Mouse (Mus musculus): Measurements from ENCODE around the gene Lilrb4a. TPM values are rescaled to one million over a fixed set of nuclear protein-coding genes. Genes with fewer than 3 reads are reported as not detected.
"Not testable (repeated sequence)": the region's sequence is repeated elsewhere in the genome, so short reads cannot be mapped to it uniquely, and the experiment has no call there.

Gene Lilrb4a
- total RNA-seq (2014; fragmentation: Nextera tagmentation): 2.4 TPM in 1 of 2 replicates, not detected in the other
- 1.4 and 7.2 TPM in 2 replicates for total RNA-seq (2017)

- ATAC-seq (replicated peaks; ENCODE audit: low FRiP score, low TSS enrichment, poor library complexity, severe bottlenecking): not testable (repeated sequence)
These were observed at the start of gene Lilrb4a for GRCm38 (mm10) chr10:51490691-51491090. Lilrb4a (plus strand) TSS chr10:51490956.

- ATAC-seq (replicated peaks; ENCODE audit: low FRiP score, low TSS enrichment, poor library complexity, severe bottlenecking): no peak
These were observed 39.1 kb upstream of the Lilrb4a start for GRCm38 (mm10) chr10:51451610-51452009.

GRCm38 (mm10) chr10:51453616-51454298, 37.0 kb upstream of the Lilrb4a start:
- ATAC-seq (replicated peaks; ENCODE audit: low FRiP score, low TSS enrichment, poor library complexity, severe bottlenecking): 0 out of 2 replicates have a peak, but pooled peaks have one; percentile 44

- no peak for ATAC-seq (replicated peaks; ENCODE audit: low FRiP score, low TSS enrichment, poor library complexity, severe bottlenecking)
These were observed 36.4 kb upstream of the Lilrb4a start for GRCm38 (mm10) chr10:51454365-51454764.

- ATAC-seq (replicated peaks; ENCODE audit: low FRiP score, low TSS enrichment, poor library complexity, severe bottlenecking): no peak
These were observed 35.0 kb upstream of the Lilrb4a start for GRCm38 (mm10) chr10:51455762-51456161.

- no peak for ATAC-seq (replicated peaks; ENCODE audit: low FRiP score, low TSS enrichment, poor library complexity, severe bottlenecking)
These were observed 34.4 kb upstream of the Lilrb4a start for GRCm38 (mm10) chr10:51456369-51456768.

- ATAC-seq (replicated peaks; ENCODE audit: low FRiP score, low TSS enrichment, poor library complexity, severe bottlenecking): not testable (repeated sequence)
These were observed 27.0 kb upstream of the Lilrb4a start for GRCm38 (mm10) chr10:51463800-51464199.

- 0 out of 2 replicates have a peak, but pooled peaks have one; percentile 18 for ATAC-seq (replicated peaks; ENCODE audit: low FRiP score, low TSS enrichment, poor library complexity, severe bottlenecking)
These were observed 10.4 kb upstream of the Lilrb4a start, which contains the start of the genes Gm49339 and Lilr4b for GRCm38 (mm10) chr10:51480397-51480796. Gm49339 (plus strand) TSS chr10:51480612. Lilr4b (plus strand) TSS chr10:51480632.

GRCm38 (mm10) chr10:51520021-51520420, 29.3 kb downstream of the Lilrb4a start:
- ATAC-seq (replicated peaks; ENCODE audit: low FRiP score, low TSS enrichment, poor library complexity, severe bottlenecking): no peak

GRCm38 (mm10) chr10:51521453-51521852, 30.7 kb downstream of the Lilrb4a start:
- ATAC-seq (replicated peaks; ENCODE audit: low FRiP score, low TSS enrichment, poor library complexity, severe bottlenecking): no peak

GRCm38 (mm10) chr10:51526090-51526489, 35.3 kb downstream of the Lilrb4a start:
- ATAC-seq (replicated peaks; ENCODE audit: low FRiP score, low TSS enrichment, poor library complexity, severe bottlenecking): no peak

- no peak for ATAC-seq (replicated peaks; ENCODE audit: low FRiP score, low TSS enrichment, poor library complexity, severe bottlenecking)
These were observed 35.9 kb downstream of the Lilrb4a start for GRCm38 (mm10) chr10:51526633-51527032.

GRCm38 (mm10) chr10:51528840-51529434, 38.2 kb downstream of the Lilrb4a start:
- peak; percentile 81 for ATAC-seq (replicated peaks; ENCODE audit: low FRiP score, low TSS enrichment, poor library complexity, severe bottlenecking)

GRCm38 (mm10) chr10:51529497-51529896, 38.7 kb downstream of the Lilrb4a start:
- peak; percentile 80 for ATAC-seq (replicated peaks; ENCODE audit: low FRiP score, low TSS enrichment, poor library complexity, severe bottlenecking)

- no peak for ATAC-seq (replicated peaks; ENCODE audit: low FRiP score, low TSS enrichment, poor library complexity, severe bottlenecking)
These were observed 40.1 kb downstream of the Lilrb4a start for GRCm38 (mm10) chr10:51530813-51531212.

Other genes with a start within 250 kb of the Lilrb4a start
- not detected in 2 replicates for gene Gm49339, start 10.3 kb upstream of the Lilrb4a start, total RNA-seq (2014; fragmentation: Nextera tagmentation)
- not detected in 2 replicates for gene Gm49339, start 10.3 kb upstream of the Lilrb4a start, total RNA-seq (2017)
- 2.7 TPM in 1 of 2 replicates, not detected in the other for gene Lilr4b, start 10.3 kb upstream of the Lilrb4a start, total RNA-seq (2014; fragmentation: Nextera tagmentation)
- gene Lilr4b, start 10.3 kb upstream of the Lilrb4a start, total RNA-seq (2017): 1.8 and 6.6 TPM in 2 replicates
- not detected in 2 replicates for gene Fam162b, start 99.6 kb downstream of the Lilrb4a start, total RNA-seq (2014; fragmentation: Nextera tagmentation)
- gene Fam162b, start 99.6 kb downstream of the Lilrb4a start, total RNA-seq (2017): not detected in 2 replicates
- not detected in 2 replicates for gene Gprc6a, start 140.5 kb downstream of the Lilrb4a start, total RNA-seq (2014; fragmentation: Nextera tagmentation)
- not detected in 2 replicates for gene Gprc6a, start 140.5 kb downstream of the Lilrb4a start, total RNA-seq (2017)
- gene Rfx6, start 186.8 kb downstream of the Lilrb4a start, total RNA-seq (2014; fragmentation: Nextera tagmentation): not detected in 2 replicates
- gene Rfx6, start 186.8 kb downstream of the Lilrb4a start, total RNA-seq (2017): not detected in 2 replicates

Measured in megakaryocyte-erythroid progenitor cell, adult 5-6 weeks (primary cell).